Mouse (Mus musculus) B cell, adult 2 months (primary cell): ENCODE measurements around the gene Crmp1.

ENCODE experiments used
- DNase-seq, 2 experiments: peaks; one replicate each; pipeline ENCODE4 v3.0.0; 2022

Gene Crmp1

DNA sequence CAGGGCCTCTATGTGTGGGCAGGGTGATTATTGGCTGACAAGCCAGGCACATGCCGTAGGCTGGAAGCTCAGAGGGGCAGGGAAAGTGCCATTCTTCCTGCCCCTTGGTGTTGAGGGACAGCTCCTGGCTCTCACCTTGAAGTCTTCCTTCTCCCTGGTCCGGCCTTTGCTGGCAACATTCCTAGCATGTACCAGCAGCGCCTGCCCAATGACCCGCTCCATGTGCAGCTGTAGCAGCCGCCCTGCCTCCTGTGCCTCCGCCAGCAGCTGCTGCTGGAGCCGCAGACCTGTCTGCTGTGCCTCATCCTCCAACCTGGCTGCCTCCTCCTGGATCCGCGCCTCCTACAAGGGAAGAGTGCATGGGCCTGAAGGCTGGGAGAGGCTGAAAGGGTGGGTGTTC lies 68.3 kb downstream of the Crmp1 start:
- no peak for DNase-seq

DNA sequence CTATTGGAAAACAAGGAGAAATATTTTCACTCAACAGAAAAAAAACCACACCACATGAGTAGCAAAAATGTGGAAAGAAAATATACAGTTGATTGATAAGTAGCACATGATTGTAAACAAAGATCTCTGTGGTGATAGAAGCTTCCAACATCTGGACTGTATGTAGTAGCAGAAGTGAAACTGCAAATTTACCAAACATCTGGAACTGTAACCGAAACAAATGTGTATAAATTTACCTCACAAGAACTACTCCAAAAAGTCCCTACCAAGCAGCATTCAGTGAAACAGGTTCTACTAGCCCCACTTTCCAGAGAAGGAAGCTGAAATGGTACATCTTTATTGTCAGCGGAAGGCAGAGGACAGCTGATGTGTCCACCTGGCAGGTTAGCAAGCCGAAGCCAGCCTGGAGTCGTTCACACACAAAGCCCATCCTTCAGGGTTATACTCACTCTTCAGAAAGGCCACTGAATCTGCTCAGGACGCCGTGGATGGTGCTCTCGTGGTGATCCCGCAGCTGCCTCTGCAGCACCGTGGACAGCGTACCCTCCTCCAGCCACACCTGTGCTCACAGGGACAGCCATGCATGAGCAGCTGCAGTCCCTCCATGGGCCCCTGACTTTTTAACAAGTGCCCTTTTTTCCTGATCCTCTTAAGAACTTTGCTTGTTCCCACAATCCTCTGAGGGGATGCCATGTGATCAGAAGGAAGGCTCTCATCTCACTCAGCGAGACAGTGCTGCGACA lies 71.4 kb downstream of the Crmp1 start:
- no peak for DNase-seq

DNA sequence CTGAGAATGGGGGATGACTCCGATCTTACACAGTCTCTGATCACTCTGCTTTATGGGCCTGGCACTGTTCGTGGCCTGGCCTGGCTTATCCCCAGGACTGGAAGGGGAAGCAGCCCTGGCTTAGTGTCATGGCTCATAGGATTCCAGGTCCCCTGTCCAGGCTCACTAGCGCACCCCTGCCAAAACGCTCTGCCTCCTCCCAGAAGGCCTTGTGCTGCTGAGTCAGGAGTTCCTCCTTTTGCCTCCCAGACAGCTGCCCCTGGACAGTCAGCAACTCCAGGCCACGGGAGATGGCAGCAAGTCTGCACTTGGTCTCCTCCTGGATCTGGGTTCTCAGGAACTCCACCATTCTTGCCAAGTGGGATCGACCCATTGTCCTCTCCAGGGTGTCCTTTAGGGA lies 77.0 kb downstream of the Crmp1 start:
- no peak for DNase-seq

DNA sequence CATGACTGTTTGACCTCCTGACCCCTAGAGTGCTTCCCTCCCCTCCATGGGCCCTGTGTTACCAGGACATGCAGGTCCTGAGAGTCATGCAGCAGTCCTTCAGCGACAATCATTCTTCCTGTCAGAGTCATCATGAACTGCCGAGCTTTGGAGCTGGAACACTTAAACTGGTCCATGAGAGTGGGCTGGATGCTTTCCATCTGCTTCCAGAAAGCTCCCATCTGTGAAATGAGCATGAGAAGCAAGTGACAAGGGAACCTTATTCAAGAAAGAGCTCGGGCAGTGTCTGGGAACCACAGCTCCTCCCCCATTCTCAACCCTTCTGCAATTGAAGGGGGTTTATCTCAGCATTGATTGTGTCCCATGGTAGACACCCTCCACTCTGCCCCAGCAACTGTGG lies 78.4 kb downstream of the Crmp1 start:
- DNase-seq: no peak

DNA sequence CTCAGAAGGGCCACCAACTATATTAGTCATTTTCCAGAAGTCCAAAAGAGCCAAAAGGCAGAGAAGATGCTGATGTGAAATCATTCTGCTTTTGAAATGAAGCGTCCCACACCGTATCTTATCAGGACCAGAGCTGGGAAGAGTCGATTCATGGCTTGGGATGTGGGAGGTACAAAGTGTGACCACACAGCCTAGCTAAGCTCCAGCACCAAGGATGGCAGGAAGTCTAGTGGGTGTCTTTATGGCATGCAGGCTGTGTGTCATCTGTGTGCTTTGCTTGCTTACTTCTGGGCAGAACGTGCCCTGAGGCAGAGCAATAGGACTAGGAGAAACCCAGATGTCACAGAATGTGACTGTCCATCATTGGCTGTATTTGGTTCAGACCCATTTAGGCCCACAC lies 79.0 kb downstream of the Crmp1 start:
- no peak for DNase-seq

DNA sequence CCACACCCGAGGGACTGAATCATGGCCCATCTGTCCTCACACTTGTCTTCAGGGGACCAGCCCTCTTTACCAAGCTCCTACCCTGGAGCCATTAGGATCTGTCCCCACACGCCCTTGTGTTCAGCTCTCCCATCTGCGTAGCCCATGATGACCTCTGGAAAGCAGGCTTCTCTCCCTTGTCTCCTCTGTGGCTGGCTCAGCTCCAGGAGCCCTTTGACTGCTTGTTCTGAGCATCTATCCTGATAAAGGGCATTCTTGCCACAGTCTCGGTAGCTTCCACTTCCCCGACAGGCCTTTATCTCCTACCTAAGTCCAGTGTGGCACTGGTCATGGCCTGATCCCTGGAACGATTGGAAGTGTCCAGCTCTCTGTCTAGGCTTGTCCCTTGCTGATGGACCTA lies 84.9 kb downstream of the Crmp1 start:
- no peak for DNase-seq

DNA sequence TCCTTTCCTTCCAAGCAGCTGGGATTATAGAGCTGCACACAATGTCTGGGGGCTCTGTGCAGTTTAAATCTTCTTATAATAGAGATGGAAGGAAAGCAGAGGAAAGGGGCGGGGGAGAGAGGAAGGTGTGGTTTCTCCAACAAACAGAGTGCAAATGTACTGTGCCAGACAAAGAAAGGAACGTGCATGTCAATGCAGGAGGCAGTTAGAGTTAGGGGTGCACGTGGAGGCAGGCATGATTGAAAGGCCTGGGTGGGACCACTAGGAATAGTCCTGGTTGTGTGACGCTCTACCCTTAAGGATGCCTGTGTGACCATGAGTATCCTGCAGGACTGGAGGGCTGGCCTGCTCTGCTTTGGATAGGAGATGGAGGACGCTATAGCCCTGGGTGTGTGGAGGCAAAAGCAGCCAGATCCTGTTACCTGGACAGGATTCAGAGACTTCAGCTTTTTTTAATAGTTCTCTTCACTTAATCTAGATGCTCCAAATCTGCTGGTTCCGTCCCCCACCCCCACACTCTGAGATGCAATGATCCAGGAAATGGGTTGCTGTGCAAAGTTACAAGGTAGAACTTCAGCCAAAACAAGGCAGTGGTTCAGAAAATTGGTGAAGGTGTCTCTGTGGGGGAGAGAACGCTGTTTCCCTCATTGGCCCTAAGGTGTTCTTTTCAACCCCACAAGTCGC lies 88.9 kb downstream of the Crmp1 start:
- DNase-seq: no peak

DNA sequence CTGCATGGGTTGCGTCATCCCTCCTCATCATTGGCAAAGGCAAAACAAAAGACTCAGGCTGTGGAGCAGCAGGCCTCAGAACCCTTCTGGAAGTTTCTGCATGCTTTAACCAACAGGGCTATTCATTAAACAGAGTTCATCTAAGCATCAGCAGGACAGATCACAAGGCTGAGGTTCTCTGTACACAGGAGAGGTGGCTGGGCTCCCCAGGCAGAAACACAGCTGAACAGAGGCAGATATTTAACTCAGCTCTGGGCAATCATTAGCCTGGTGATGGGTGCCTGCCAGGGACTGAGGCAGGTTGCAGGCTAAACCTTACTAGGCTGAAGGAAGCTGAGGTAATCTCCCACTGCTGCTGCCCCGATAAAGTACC lies 89.4 kb downstream of the Crmp1 start:
- DNase-seq: no peak

DNA sequence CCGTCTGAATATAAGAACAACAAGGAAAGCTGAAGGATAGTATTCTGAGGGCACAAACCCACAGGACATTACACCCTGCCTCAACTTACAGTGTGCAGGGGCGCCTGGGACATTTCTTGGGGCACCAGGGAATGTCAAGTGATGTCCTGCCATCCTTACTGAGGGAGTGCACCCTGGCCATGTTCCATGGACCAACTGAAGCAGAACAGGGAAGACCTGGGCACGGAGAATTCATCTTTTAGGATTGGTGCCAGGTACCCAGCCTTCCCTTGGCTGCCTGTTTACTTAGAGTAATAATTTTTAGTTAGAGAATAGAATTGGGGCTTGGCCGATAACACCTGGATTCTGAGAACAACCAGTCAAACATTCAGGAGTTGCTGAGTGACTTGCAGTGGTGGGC lies 90.3 kb downstream of the Crmp1 start:
- DNase-seq: no peak

DNA sequence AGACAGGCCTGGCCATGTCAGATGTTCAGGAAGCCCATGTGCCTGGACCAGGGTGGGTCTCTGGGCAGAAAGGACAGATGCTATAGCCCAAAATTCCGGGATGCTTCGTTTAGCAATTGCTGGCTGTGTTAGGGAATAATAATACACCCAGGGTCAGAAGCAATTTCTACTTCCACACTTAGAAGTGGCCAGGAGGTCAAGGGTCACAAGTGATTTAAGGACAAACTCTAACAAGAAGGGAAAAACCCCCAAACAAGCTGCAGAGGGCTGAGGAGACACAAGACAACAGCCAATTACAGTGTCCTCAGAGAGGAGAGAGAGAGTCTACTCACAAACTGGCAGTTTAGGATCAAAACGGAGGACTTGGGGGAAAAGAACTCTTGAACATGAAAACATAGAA lies 93.3 kb downstream of the Crmp1 start:
- no peak for DNase-seq

DNA sequence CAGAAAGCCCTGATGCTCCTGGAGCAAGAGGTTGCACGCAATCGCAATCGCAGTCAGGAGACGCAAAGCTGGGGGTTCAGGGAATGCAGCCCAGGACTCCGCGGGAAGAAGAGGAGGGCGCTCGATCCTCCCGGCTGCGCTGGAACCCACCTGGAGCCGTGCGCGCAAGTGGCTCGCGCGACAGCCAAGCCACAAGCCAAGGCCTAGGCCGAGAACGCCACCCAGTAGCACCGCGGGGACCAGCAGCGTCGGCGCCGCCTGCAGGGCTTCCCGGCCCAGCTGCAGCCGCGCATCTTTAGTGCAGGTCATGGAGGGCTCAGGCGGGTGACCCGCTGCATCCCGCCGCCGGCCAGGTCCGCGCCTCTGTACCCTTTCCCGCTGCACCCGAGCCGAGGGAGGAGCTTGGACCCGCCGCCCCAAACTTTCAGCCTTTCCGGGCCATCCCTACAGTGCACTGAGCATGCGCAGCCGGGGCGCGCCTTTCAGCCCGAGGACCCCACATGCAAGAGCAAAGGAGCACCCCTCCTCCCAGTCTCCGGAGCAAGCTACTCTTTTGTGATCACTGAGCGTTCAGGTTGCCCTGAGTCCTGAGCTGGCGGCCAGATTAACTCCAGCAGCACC lies 94.9 kb downstream of the Crmp1 start, which contains the start of gene Evc:
Gene Evc, minus strand, starts transcription at position 410 of the 621 bp plus-strand sequence.
- DNase-seq: no peak

DNA sequence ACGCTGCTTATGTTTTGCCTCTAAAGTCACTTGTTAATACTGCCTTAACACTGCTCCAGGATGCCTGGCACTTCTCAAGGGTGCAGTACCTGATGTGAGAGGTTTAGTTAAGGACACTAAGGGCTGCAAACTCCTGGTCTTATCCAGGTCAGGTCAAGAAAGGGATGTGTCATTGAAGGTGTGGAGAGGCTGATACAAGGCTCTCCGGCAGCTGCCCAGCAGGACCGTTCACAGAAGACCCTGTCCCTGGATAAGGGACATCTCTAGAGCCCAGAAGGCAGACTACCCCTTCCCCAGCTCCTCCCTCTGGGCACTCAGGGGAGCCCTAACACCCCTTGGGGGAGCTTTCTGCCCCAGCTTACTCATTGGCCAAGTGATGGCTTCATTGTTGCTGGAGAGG lies 96.0 kb downstream of the Crmp1 start:
- DNase-seq: no peak

DNA sequence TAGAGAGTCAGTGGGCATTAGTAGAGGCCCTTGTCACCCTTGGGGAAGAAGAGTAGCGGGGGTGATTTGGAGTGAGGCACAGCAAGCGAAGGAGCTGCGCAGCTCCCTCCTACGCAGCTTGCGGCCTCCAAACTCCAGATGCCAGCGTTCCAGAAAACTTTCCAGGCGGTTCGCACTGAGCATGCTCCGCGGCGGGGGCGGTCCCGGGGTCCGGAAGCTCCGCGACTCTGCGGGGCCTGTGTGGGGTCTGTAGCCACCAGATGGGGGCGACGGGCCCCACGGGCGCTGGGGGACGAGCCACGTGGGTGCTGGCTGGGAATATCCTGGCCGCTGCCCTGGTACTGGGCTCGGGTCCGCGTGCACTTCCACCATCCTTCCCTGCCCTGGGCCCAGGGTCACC lies 96.5 kb downstream of the Crmp1 start, which contains the start of gene Evc2:
Gene Evc2, plus strand, starts transcription at position 212 of the 400 bp plus-strand sequence.
- DNase-seq: no peak
